Mouse (Mus musculus) neural tube, embryonic 14.5 days (tissue): ENCODE data around the gene Hoxb13. TPM values are rescaled to one million over a fixed set of nuclear protein-coding genes. Genes with fewer than 3 reads are reported as not detected.

ENCODE experiments used
- ATAC-seq: fragments of 200-750 bp; cut with Nextera tagmentation; 2 replicates; pipeline ENCODE4 v1.8.0; 2017; ENCODE audit warnings: low read depth, mild to moderate bottlenecking, moderate TSS enrichment, moderate library complexity
- H3K27ac ChIP-seq: fragments of 300-500 bp; sonication (generic); 2 replicates; pipeline ENCODE4 v1.5.1; 2014; ENCODE audit warnings: low read depth, mild to moderate bottlenecking, control low read depth, low read length, moderate library complexity, mixed read lengths
- H3K27me3 ChIP-seq: fragments of 300-500 bp; sonication (generic); 2 replicates; pipeline ENCODE4 v1.6.1; 2014; ENCODE audit warnings: low read length; ENCODE audit not compliant: control insufficient read depth, insufficient read depth
- H3K36me3 ChIP-seq: fragments of 300-500 bp; sonication (generic); 2 replicates; pipeline ENCODE4 v1.6.1; 2014; ENCODE audit warnings: low read length, mixed read lengths; ENCODE audit not compliant: control insufficient read depth, insufficient read depth
- H3K4me1 ChIP-seq: fragments of 300-500 bp; sonication (generic); 2 replicates; pipeline ENCODE4 v1.6.1; 2014; ENCODE audit warnings: low read length; ENCODE audit not compliant: control insufficient read depth, insufficient read depth
- H3K4me2 ChIP-seq: fragments of 300-500 bp; sonication (generic); 2 replicates; pipeline ENCODE4 v1.6.1; 2014; ENCODE audit warnings: mild to moderate bottlenecking, low read depth, low read length, control low read depth
- H3K4me3 ChIP-seq: fragments of 300-500 bp; sonication (generic); 2 replicates; pipeline ENCODE4 v1.5.1; 2014; ENCODE audit warnings: low read depth, low read length, control low read depth, mixed read lengths
- H3K9ac ChIP-seq: fragments of 300-500 bp; sonication (generic); replicated peaks from 2 replicates; pipeline ENCODE4 v1.6.1; 2014; ENCODE audit warnings: low read depth, mild to moderate bottlenecking, control low read depth, low read length, mixed read lengths
- H3K9me3 ChIP-seq: fragments of 300-500 bp; sonication (generic); 2 replicates; pipeline ENCODE4 v1.6.1; 2016; ENCODE audit warnings: low read length; ENCODE audit not compliant: control insufficient read depth
- WGBS: fragments of 180-500 bp; shearing (Covaris S2); extraction: QIAGEN DNeasy Blood & Tissue Kit; methylation state at CpG from one replicate; pipeline ENCODE4 v1.1.7; 2014; 5-methylcytosine and 5-hydroxymethylcytosine counted together
- polyA plus RNA-seq: library from polyadenylated mRNA; unstranded; fragments of >200 nt; fragmentation: Nextera tagmentation; extraction: Ambion mirVana; gene quantifications from 2 replicates; pipeline ENCODE4 v1.2.1, GENCODE M21; 2014

The Hoxb13 gene
- polyA plus RNA-seq, 1 experiment from 2014 or later = not detected

DNA sequence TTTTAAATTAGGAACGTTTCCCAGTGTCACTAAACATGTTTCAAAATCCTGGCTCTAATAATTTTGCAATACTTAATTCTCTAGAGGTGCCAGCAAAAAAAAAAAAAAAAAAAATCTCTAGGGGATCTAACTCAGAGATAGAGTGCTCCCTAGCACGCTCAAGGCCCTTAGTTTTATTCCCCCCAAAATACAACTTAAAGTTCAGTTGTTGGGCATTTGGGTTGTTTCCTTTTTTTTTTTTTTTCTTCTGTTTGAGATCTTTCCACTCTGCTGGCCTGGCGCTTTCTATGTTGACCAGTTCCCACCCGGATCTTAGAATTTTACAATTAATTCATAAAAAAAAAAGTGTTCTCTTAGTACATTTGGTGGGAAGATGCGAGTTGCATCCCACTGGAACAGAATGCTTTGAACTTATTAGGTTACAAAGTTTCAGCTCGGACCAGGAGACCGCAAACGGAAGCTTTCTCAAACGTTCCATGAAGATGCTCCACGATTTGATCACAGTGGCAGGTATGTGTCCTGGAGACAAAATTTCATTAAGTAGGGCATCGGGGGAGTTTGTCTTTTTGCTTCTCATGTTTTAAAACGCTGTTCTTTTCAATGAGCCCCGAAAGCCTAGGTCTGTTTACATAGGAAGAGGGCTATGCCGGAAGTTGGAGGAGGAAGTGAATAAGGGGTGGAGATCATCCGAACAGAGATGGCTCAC is 11.5 kb downstream of the Hoxb13 start:
- Histone ChIP-seq H3K36me3 (no peaks in the 10 kb centered on the region), H3K27ac (no peak overlapping the region), H3K4me1 (no peaks in the 10 kb centered on the region), H3K27me3 (peaks cover 53% of the 10 kb centered on the region), H3K9me3 (no peaks in the 10 kb centered on the region), H3K4me3 (no peak overlapping the region), H3K9ac (no peak overlapping the region), H3K4me2 (no peak overlapping the region)
- 4% methylated on average over 15 of the region's 15 CpGs for WGBS
- no peak for ATAC-seq

- no peaks in the 10 kb centered on the region for H3K27me3 ChIP-seq
- H3K9ac ChIP-seq = no peak overlapping the region
- no peaks in the 10 kb centered on the region for H3K4me1 ChIP-seq
- H3K4me3 ChIP-seq = no peak overlapping the region
- H3K9me3 ChIP-seq = no peaks in the 10 kb centered on the region
- 43% methylated on average over 2 of the region's 2 CpGs for WGBS
- no peaks in the 10 kb centered on the region for H3K36me3 ChIP-seq
- no peak for ATAC-seq
- H3K27ac ChIP-seq = no peak overlapping the region
- H3K4me2 ChIP-seq = no peak overlapping the region
These were observed 29.7 kb downstream of the Hoxb13 start for GRCm38 (mm10) chr11:96223813-96224212.

GRCm38 (mm10) chr11:96227676-96228075 is 33.6 kb downstream of the Hoxb13 start:
- H3K4me3 ChIP-seq = no peak overlapping the region
- H3K9me3 ChIP-seq = no peaks in the 10 kb centered on the region
- 86% methylated on average over 9 of the region's 9 CpGs for WGBS
- H3K9ac ChIP-seq = no peak overlapping the region
- H3K4me1 ChIP-seq = no peaks in the 10 kb centered on the region
- no peaks in the 10 kb centered on the region for H3K27me3 ChIP-seq
- no peak overlapping the region for H3K4me2 ChIP-seq
- H3K36me3 ChIP-seq = no peaks in the 10 kb centered on the region
- no peak for ATAC-seq
- H3K27ac ChIP-seq = no peak overlapping the region

- no peak overlapping the region for H3K4me2 ChIP-seq
- H3K9me3 ChIP-seq = no peaks in the 10 kb centered on the region
- no peak overlapping the region for H3K4me3 ChIP-seq
- no peaks in the 10 kb centered on the region for H3K27me3 ChIP-seq
- H3K27ac ChIP-seq = no peak overlapping the region
- no peak for ATAC-seq
- 2% methylated on average over 12 of the region's 12 CpGs for WGBS
- no peaks in the 10 kb centered on the region for H3K36me3 ChIP-seq
- H3K4me1 ChIP-seq = no peaks in the 10 kb centered on the region
- H3K9ac ChIP-seq = no peak overlapping the region
These were observed 40.8 kb downstream of the Hoxb13 start for GRCm38 (mm10) chr11:96234906-96235305.

GRCm38 (mm10) chr11:96240211-96240610 is 46.1 kb downstream of the Hoxb13 start:
- Histone ChIP-seq H3K9me3 (no peaks in the 10 kb centered on the region), H3K27ac (no peak overlapping the region), H3K4me3 (no peak overlapping the region), H3K4me1 (no peaks in the 10 kb centered on the region), H3K36me3 (no peaks in the 10 kb centered on the region), H3K27me3 (no peaks in the 10 kb centered on the region), H3K4me2 (no peak overlapping the region), H3K9ac (no peak overlapping the region)
- ATAC-seq = no peak
- 3% methylated on average over 7 of the region's 7 CpGs for WGBS

Other genes with a start within 250 kb of the Hoxb13 start
- 3.0 and 5.9 TPM in 2 replicates for gene Igf2bp1, start 188.4 kb upstream of the Hoxb13 start, polyA plus RNA-seq
- not detected in 2 replicates for gene Gip, start 169.8 kb upstream of the Hoxb13 start, polyA plus RNA-seq
- 43.7 and 46.2 TPM in 2 replicates for gene Snf8, start 159.4 kb upstream of the Hoxb13 start, polyA plus RNA-seq
- 26.2 and 34.6 TPM in 2 replicates for gene Ube2z, start 128.9 kb upstream of the Hoxb13 start, polyA plus RNA-seq
- 854 and 1,068 TPM in 2 replicates for gene Atp5g1, start 118.6 kb upstream of the Hoxb13 start, polyA plus RNA-seq
- not detected in 2 replicates for gene Calcoco2, start 82.4 kb upstream of the Hoxb13 start, polyA plus RNA-seq
- gene Ttll6, start 60.5 kb upstream of the Hoxb13 start, polyA plus RNA-seq = 0.27 TPM in 1 of 2 replicates, not detected in the other
- gene Hoxb9, start 77.1 kb downstream of the Hoxb13 start, polyA plus RNA-seq = 106 and 114 TPM in 2 replicates
- gene Hoxb8, start 87.6 kb downstream of the Hoxb13 start, polyA plus RNA-seq = 78.6 and 120 TPM in 2 replicates
- 120 and 133 TPM in 2 replicates for gene Hoxb7, start 92.3 kb downstream of the Hoxb13 start, polyA plus RNA-seq
- gene Hoxb6, start 98.2 kb downstream of the Hoxb13 start, polyA plus RNA-seq = 138 and 141 TPM in 2 replicates
- 49.1 and 52.4 TPM in 2 replicates for gene Hoxb5, start 109.0 kb downstream of the Hoxb13 start, polyA plus RNA-seq
- 3.4 and 4.1 TPM in 2 replicates for gene Hoxb4, start 124.0 kb downstream of the Hoxb13 start, polyA plus RNA-seq
- 13.5 and 13.9 TPM in 2 replicates for gene Hoxb3, start 129.0 kb downstream of the Hoxb13 start, polyA plus RNA-seq
- gene Hoxb2, start 156.2 kb downstream of the Hoxb13 start, polyA plus RNA-seq = 45.2 and 48.5 TPM in 2 replicates
- gene Hoxb1, start 171.4 kb downstream of the Hoxb13 start, polyA plus RNA-seq = 0.62 and 0.96 TPM in 2 replicates